Mouse (Mus musculus): Measurements from ENCODE around the gene Scrt2. TPM values are rescaled to one million over a fixed set of nuclear protein-coding genes. Genes with fewer than 3 reads are reported as not detected.
A peak's percentile ranks its signal among the peaks of the same experiment; 100 is the strongest.

The Scrt2 gene
- total RNA-seq, 4 experiments from 2014 or later: 17.9 to 22.5 (median 20.4) TPM

- peak; percentile 71 to 86 for DNase-seq (ENCODE audit: low spot score in 2 of 2)
Observed at GRCm38 (mm10) chr2:152105318-152106224, 24.2 kb downstream of the Scrt2 start, which contains the start of gene Srxn1. Srxn1 (plus strand) TSS chr2:152105516.

GRCm38 (mm10) chr2:152106225-152106595, 24.9 kb downstream of the Scrt2 start:
- no peak for DNase-seq (ENCODE audit: low spot score in 2 of 2)

DNA sequence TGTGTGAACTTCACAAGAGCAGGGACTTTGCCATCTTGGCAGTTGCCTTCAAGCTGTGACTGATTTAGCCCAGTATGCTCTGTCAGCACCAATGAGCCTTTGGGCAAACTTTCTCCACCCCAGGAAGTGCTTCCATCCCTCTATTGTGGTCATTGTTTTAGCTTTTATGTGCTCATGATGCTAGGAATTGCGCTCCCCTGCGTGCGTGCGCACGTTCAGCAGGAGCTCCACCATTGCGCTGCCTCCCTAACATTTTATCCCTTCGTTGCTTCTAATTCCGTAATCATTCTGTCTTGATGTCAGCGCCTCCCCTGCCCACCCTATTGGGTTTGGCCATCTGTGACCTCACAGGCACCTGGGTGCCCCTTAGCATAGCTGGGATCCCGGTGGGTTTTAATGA, 25.3 kb downstream of the Scrt2 start:
- no peak for DNase-seq (ENCODE audit: low spot score in 2 of 2)

- DNase-seq (ENCODE audit: low spot score in 2 of 2): no peak
Observed at GRCm38 (mm10) chr2:152108702-152109101, 27.4 kb downstream of the Scrt2 start.

DNA sequence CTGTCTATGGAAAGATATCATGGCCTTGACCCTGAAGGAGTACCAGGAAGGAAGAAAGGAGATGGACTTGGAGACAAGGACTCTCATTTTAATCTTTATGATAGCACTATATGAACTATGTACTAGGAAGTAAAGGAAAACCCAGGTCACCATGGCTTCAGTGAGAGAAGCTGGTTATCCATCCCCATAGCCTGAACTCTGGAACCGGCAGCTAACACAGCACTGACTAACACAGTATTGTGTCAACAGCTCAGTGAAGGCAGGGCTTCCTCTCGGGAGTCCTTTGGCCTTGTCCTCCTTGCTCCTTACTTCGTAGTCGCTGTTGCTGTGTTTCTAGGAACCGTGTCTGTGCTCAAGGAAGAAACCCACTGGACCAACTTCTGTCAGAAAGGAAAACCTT, 28.1 kb downstream of the Scrt2 start:
- DNase-seq (ENCODE audit: low spot score in 2 of 2): no peak

- no peak for DNase-seq (ENCODE audit: low spot score in 2 of 2)
Observed at GRCm38 (mm10) chr2:152111311-152111710, 30.0 kb downstream of the Scrt2 start.

GRCm38 (mm10) chr2:152111920-152112319, 30.6 kb downstream of the Scrt2 start:
- peak; percentile 81 to 93 for DNase-seq (ENCODE audit: low spot score in 2 of 2)

DNA sequence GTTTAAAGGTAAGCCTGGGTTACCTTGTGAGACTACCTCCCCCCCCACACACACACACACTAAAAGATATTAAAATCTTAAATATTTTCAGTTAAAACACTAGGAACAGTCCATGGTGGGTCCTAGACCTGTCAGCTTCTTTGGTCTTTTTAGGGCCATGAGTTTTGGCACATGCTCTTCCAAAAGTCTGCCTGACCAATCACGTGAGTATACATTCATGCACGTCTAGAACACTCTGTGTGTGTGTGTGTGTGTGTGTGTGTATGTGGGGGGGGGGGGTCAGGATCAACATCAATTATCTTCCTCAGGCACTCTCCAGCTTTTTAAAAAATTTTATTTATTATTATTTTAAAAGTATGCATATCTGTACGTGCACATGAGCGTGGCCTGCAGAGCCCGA, 31.2 kb downstream of the Scrt2 start:
- DNase-seq (ENCODE audit: low spot score in 2 of 2): no peak

- no peak for DNase-seq (ENCODE audit: low spot score in 2 of 2)
Observed at GRCm38 (mm10) chr2:152112970-152113369, 31.6 kb downstream of the Scrt2 start.

DNA sequence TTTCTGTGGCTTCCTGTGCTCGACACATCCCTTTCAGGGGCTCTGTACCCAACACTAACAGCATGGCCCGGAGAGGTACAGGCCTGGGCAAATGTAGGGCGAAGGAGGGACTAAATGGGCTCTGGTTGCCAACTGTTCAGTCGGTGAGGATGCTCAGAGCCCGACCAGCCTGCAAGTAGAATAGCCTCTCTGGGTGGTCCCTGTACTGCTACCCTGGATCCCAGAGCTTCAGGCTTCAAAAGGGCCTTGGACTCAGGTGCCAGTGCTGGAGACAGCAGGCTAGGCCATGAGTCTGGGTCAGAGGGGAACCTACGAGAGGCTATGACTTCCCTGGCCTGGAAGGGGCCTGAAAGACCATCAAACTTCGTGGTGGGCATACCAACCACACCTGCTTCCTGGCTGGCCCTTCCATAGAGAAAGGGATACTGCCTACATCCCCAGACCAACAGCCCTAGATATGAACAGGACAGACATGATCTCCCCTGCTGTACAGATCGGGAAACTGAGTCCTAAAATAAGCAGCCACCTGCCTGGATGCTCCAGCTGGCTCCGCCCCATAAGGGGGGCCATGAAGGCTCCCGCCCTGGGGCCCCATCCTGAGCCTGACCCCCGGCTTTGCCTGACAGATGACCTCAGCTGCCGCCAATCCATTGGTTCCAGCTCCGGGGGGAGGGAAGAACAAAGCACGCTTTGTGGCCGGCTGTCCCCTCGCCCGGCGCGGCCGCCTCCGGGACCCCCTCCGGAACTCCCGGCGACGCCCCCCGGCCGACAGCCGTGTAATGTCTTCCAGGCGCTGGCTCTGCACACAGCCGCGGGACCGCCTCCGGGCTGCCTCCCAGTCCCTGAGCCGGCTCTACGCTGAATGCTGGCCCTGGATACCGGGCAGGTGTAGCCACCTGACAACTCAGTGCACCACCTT, 33.0 kb downstream of the Scrt2 start:
- no peak for DNase-seq (ENCODE audit: low spot score in 2 of 2)

DNA sequence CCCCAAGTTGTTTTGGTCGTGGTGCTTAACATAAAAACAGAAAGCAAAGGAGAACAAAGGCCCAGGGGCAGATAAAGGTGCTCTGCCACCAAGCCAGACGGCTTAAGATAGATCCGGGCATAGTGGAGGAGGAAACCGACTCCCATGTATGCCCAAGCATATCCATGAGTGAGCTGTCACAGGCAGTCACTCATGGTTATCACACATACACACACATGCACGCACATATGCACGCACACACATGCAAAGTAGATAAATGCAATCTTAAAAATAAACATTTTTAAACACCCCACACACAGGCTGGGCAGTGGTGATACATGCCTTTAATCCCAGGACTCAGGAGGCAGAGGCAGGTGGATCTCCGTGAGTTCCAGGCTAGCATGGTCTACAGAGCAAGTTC, 36.4 kb downstream of the Scrt2 start:
- no peak for DNase-seq (ENCODE audit: low spot score in 2 of 2)

GRCm38 (mm10) chr2:152119228-152119865, 38.0 kb downstream of the Scrt2 start:
- no peak for DNase-seq (ENCODE audit: low spot score in 2 of 2)

DNA sequence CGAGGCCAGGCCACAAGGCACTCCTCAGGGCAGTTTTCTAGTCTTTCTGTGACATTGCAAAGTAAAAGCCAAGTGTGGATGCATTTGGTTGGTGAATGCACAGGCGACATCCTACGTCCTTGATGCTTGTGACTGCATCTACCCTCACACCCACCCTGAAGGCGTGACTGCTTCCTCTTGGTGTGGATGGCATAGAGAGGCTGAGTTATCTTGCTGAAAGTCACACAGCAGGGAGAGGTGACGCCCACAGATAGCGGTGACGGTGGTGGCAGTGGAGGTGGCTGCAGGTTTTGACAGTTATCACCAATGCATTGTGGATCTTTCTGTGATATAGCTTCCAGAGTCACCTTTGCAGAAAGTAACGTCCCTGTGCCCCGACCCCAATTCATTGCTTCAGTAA, 41.6 kb downstream of the Scrt2 start:
- peak in 1 of 2 experiments; percentile 40 for DNase-seq (ENCODE audit: low spot score in 2 of 2)

DNA sequence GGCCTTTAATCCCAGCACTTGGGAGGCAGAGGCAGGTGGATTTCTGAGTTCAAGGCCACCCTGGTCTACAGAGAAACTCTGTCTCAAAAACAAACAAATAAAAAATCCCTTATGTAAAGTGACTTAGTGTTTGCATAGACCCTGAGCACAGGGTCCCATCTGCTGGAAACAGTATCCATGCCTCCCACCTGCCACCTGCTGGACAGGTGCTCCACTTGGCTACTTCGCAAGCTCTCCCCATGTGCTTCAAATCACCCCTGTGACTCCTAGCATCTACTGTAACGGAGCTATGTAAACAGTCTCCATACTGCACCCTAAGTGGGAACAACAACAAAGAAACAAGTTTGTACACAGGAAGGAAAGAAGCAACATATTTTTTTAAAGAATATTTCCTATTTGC, 47.3 kb downstream of the Scrt2 start:
- no peak for DNase-seq (ENCODE audit: low spot score in 2 of 2)

- DNase-seq (ENCODE audit: low spot score in 2 of 2): peak in 1 of 2 experiments; percentile 68
Observed at GRCm38 (mm10) chr2:152129778-152130177, 48.4 kb downstream of the Scrt2 start.

DNA sequence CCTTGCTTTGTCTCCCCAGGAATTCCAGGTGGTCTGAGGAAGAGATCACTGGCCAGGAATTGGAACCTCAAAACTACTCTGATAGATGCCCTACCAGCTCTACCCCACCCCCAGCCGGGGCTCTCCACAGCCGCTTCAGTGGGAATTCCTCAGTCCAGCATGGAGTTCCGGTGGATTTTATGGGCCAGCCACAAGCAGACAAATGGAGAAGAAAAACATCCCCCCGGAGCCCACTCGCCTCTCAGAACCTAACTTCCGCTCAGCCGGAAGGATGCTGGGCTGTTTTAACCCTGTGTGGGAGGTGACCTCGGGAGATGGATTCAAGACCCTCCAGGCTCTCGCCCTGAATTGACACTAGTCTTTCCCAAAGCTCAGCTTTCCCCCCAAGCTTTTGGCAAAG, 50.7 kb downstream of the Scrt2 start:
- no peak for DNase-seq (ENCODE audit: low spot score in 2 of 2)

DNA sequence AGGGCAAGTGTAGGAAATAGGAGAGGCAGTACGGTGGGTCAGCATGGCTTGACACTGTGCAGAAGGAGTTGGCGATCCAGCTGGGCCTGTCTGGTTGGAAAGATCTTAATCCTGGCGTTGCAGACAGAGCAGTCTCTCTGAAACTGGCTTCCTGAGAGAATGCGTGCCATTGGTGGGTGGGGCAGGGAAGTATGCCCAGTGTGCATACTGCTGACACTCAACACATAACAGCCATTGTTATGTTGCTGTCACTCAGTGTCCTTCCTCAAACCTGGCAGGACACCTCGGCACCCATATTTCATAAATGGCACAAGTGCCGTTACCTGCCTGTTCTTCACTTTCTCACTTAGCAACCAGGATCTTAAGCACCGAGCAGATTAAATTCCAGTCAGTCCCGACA, 51.4 kb downstream of the Scrt2 start:
- no peak for DNase-seq (ENCODE audit: low spot score in 2 of 2)

- no peak for DNase-seq (ENCODE audit: low spot score in 2 of 2)
Observed at GRCm38 (mm10) chr2:152139191-152139987, 58.1 kb downstream of the Scrt2 start.

- DNase-seq (ENCODE audit: low spot score in 2 of 2): no peak
Observed at GRCm38 (mm10) chr2:152140941-152141340, 59.6 kb downstream of the Scrt2 start.

DNA sequence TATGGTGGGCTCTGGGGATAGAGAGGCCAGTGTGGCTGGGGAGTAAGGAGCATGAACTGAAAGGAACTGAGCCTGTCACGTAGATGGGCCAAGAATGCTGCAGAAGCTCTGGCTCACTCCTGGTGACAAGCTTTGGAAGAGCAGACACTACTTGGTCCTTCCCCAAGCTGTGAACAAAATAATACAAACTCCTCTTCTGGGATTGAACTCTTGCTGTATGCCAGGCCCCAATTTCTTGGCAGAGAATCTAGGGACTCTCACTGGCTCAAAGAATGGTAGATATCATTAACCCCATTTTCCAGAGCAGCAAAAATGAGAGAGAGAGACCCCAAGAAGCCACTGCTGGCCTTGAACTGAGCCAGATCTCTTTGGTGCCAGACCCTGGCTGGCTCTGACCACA, 60.2 kb downstream of the Scrt2 start:
- no peak for DNase-seq (ENCODE audit: low spot score in 2 of 2)

DNA sequence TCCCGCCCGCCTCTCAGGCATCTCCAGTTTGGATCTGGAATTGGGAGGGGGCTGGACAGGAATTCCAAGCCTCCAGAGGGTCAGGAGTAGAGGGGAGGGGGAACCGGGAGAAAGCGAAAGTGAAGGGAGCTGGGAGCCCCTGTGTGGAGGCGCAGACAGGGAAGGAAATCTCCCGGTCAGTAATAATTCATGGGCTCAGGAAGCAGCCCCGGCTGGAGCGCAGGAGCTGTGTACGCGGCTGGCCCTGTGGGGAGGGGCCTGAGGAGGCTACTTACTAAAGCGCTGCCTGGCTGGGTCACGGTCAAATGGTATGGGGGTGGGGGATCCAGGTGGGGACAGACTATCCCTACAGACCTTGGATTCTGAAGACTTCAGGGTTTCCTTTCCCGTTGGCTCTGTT, 60.7 kb downstream of the Scrt2 start:
- no peak for DNase-seq (ENCODE audit: low spot score in 2 of 2)

Data from left cerebral cortex, adult 8-10 months (tissue).